ENCODE assay signal across 15 mouse cellular contexts in the genomic region with DNA sequence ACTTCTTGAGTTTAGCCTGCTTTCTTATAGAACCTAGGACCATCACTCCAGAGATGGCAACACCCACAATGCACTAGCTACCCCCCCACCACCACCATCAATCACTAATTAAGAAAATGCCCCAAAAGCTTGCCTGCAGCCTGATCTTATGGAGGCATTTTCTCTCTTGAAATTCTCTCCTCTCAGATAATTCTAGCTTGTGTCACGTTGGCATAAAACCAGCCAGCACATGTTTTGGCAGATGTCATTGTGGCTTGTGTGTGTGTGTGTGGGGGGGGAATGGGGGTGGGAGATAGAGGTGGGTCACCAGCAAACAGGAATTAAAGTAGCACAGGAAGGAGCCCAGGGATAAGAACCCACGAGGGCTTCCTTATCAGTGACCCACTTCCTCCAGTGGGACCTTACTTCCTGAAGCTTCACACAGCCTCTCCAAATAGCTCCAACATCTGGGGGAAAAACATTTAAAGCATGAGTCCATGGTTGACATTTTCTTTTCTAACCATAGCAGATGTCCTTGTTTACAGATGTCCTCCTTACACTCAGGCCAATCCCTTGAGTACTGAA. TPM values are rescaled to one million over a fixed set of nuclear protein-coding genes. Genes with fewer than 3 reads are reported as not detected.
A peak's percentile ranks its signal among the peaks of the same experiment; 100 is the strongest.
DNase-seq lines count a peak whose midpoint lies in the region; ATAC-seq lines count a peak whose summit lies in the region.
"Had no signal": no experiment of that assay in that cellular context is flagged by ENCODE, and none has a peak within 500 bp of the region (broad histone marks: within the 10 kb centered on the region; RNA-seq: fewer than 3 reads in every experiment).

No protein-coding gene starts in this region.

- no peak overlapping the region for H3K27ac ChIP-seq in lung, embryonic 15.5 days
- H3K27ac ChIP-seq: limb, embryonic 12.5 days had no signal

- H3K9ac ChIP-seq in lung, embryonic 15.5 days, result no peak overlapping the region
- H3K9ac ChIP-seq: limb, embryonic 12.5 days had no signal

- H3K9me3 ChIP-seq in lung, embryonic 15.5 days, result no peaks in the 10 kb centered on the region
- H3K9me3 ChIP-seq in megakaryocyte, embryonic 14.5 days, result no peaks in the 10 kb centered on the region
- H3K9me3 ChIP-seq: limb, embryonic 12.5 days had no signal

- no peak overlapping the region for H3K4me3 ChIP-seq in lung, embryonic 15.5 days
- H3K4me3 ChIP-seq in megakaryocyte, embryonic 14.5 days (replicated peaks), result peak overlapping the region; percentile 47
- H3K4me3 ChIP-seq: limb, embryonic 12.5 days had no signal

- no peaks in the 10 kb centered on the region for H3K36me3 ChIP-seq in lung, embryonic 15.5 days
- peaks cover 3% of the 10 kb centered on the region for H3K36me3 ChIP-seq in megakaryocyte, embryonic 14.5 days (replicated peaks; ENCODE audit: low read length)
- H3K36me3 ChIP-seq: limb, embryonic 12.5 days had no signal

- 19% methylated on average over 2 of the region's 2 CpGs for WGBS in lung, embryonic 15.5 days

- H3K4me2 ChIP-seq in lung, embryonic 15.5 days, result no peak overlapping the region
- H3K4me2 ChIP-seq: limb, embryonic 12.5 days; midbrain, embryonic 11.5 days had no signal

- DNase-seq in adrenal gland, postnatal 14 days, result peak; percentile 7
- DNase-seq in adrenal gland, postnatal 4 days (ENCODE audit: low spot score in 2 of 2), result no peak
- no peak for DNase-seq in lung, postnatal 36 days
- DNase-seq in heart, postnatal 4 days, result peak; percentile 7
- no peak for DNase-seq in embryo, embryonic 10.5 days (ENCODE audit: low spot score)
- DNase-seq: cerebellum, postnatal 36 days had no signal

- H3K4me1 ChIP-seq in lung, embryonic 15.5 days, result no peaks in the 10 kb centered on the region
- peaks cover 63% of the 10 kb centered on the region for H3K4me1 ChIP-seq in megakaryocyte, embryonic 14.5 days

- ATAC-seq in lung, embryonic 15.5 days (ENCODE audit: borderline replicate concordance, extremely low read depth, low FRiP score, low TSS enrichment), result peak; percentile 62; the same call in 1 of the 2 replicates
- ATAC-seq in erythroid progenitor cell, adult 5-6 weeks (replicated peaks; ENCODE audit: low FRiP score, poor library complexity, severe bottlenecking), result no peak
- ATAC-seq: intestine, embryonic 16.5 days had no signal

- H3K27me3 ChIP-seq in lung, embryonic 15.5 days, result no peaks in the 10 kb centered on the region
- H3K27me3 ChIP-seq in megakaryocyte, embryonic 14.5 days (replicated peaks), result no peaks in the 10 kb centered on the region
- H3K27me3 ChIP-seq: limb, embryonic 12.5 days had no signal

RNA-seq across cellular contexts. Expression of a gene that starts 18.3 kb away (rescaled TPM):
- total RNA-seq in adrenal gland, postnatal 14 days (2021), result not detected in 2 replicates
- not detected for total RNA-seq in adrenal gland, postnatal 4 days (2021)
- 0.46 TPM in 1 of 2 replicates, not detected in the other for polyA plus RNA-seq in lung, embryonic 15.5 days (2015; fragmentation: Nextera tagmentation; extraction: Ambion mirVana)
- not detected for total RNA-seq in heart, postnatal 4 days (2021)
- polyA plus RNA-seq in megakaryocyte, embryonic 14.5 days (2012; ENCODE audit: insufficient read depth, low replicate concordance), result not detected in 2 replicates
- total RNA-seq in erythroid progenitor cell, adult 5-6 weeks (2015; ENCODE audit: low replicate concordance), result not detected in 2 replicates
- total RNA-seq in erythroid progenitor cell, adult 5-6 weeks (2017; ENCODE audit: low replicate concordance), result not detected in 2 replicates
- total RNA-seq: ES-E14; layer of hippocampus, postnatal 10 days had no signal
- polyA plus RNA-seq: heart, embryonic 14.5 days; limb, embryonic 12.5 days; midbrain, embryonic 11.5 days had no signal

Comparison
In these comparisons a context has a peak if more than half of its experiments do, and no peak if none do; other contexts are left out.
1. DNase-seq: peak in adrenal gland, postnatal 14 days (single experiment) and heart, postnatal 4 days (single experiment); none in adrenal gland, postnatal 4 days (0 of 2), lung, postnatal 36 days (single experiment) and embryo, embryonic 10.5 days (single experiment).